Mouse (Mus musculus): Measurements from ENCODE around the gene Nkrf.
"Not testable (repeated sequence)": the region's sequence is repeated elsewhere in the genome, so short reads cannot be mapped to it uniquely, and the experiment has no call there.

The Nkrf gene

GRCm38 (mm10) chrX:36902321-36903114, at the start of gene Nkrf:
Gene Nkrf (minus strand): TSS chrX:36902899.
- DNase-seq (ENCODE audit: low spot score) = peak; percentile 7

GRCm38 (mm10) chrX:36941106-36941505, 38.4 kb upstream of the Nkrf start:
- no peak for DNase-seq (ENCODE audit: low spot score)

GRCm38 (mm10) chrX:36939806-36940413, 37.2 kb upstream of the Nkrf start:
- DNase-seq (ENCODE audit: low spot score) = no peak

- DNase-seq (ENCODE audit: low spot score) = no peak
Observed at GRCm38 (mm10) chrX:36935326-36935966, 32.7 kb upstream of the Nkrf start.

- DNase-seq (ENCODE audit: low spot score) = no peak
Observed at GRCm38 (mm10) chrX:36930574-36930973, 27.9 kb upstream of the Nkrf start.

GRCm38 (mm10) chrX:36929694-36930093, 27.0 kb upstream of the Nkrf start:
- DNase-seq (ENCODE audit: low spot score) = no peak

- no peak for DNase-seq (ENCODE audit: low spot score)
Observed at GRCm38 (mm10) chrX:36928791-36929190, 26.1 kb upstream of the Nkrf start.

- no peak for DNase-seq (ENCODE audit: low spot score)
Observed at GRCm38 (mm10) chrX:36921346-36921745, 18.6 kb upstream of the Nkrf start.

GRCm38 (mm10) chrX:36917749-36918148, 15.1 kb upstream of the Nkrf start:
- no peak for DNase-seq (ENCODE audit: low spot score)

- no peak for DNase-seq (ENCODE audit: low spot score)
Observed at GRCm38 (mm10) chrX:36911343-36911742, 8.6 kb upstream of the Nkrf start.

GRCm38 (mm10) chrX:36906539-36906938, 3.8 kb upstream of the Nkrf start:
- DNase-seq (ENCODE audit: low spot score) = no peak

- DNase-seq (ENCODE audit: low spot score) = peak; percentile 68
Observed at GRCm38 (mm10) chrX:36903115-36903768, 543 bp upstream of the Nkrf start.

GRCm38 (mm10) chrX:36901655-36902054, 1.0 kb downstream of the Nkrf start:
- no peak for DNase-seq (ENCODE audit: low spot score)

- not testable (repeated sequence) for DNase-seq (ENCODE audit: low spot score)
Observed at GRCm38 (mm10) chrX:36898931-36899330, 3.8 kb downstream of the Nkrf start.

- no peak for DNase-seq (ENCODE audit: low spot score)
Observed at GRCm38 (mm10) chrX:36884719-36885118, 18.0 kb downstream of the Nkrf start.

- no peak for DNase-seq (ENCODE audit: low spot score)
Observed at GRCm38 (mm10) chrX:36874704-36875128, 28.0 kb downstream of the Nkrf start.

- peak; percentile 72 for DNase-seq (ENCODE audit: low spot score)
Observed at GRCm38 (mm10) chrX:36874178-36874696, 28.5 kb downstream of the Nkrf start.

GRCm38 (mm10) chrX:36873765-36874164, 28.9 kb downstream of the Nkrf start, which contains the start of the genes Ube2a and C330007P06Rik:
Gene Ube2a (plus strand): TSS chrX:36873900.
Gene C330007P06Rik (minus strand): TSS chrX:36874111.
- DNase-seq (ENCODE audit: low spot score) = no peak

- DNase-seq (ENCODE audit: low spot score) = no peak
Observed at GRCm38 (mm10) chrX:36870372-36870771, 32.3 kb downstream of the Nkrf start.

- no peak for DNase-seq (ENCODE audit: low spot score)
Observed at GRCm38 (mm10) chrX:36864609-36865328, 37.9 kb downstream of the Nkrf start.

Measured in ovary, postnatal 10 days (tissue).